Mouse (Mus musculus) megakaryocyte, embryonic 14.5 days (primary cell): ENCODE results near the gene Paqr4.

Experiments used
- FLI1 ChIP-seq: IDR thresholded peaks from 2 replicates; pipeline ENCODE4 v1.6.1; 2012; ENCODE audit warnings: low read length, inconsistent platforms, mixed read lengths
- GATA1 ChIP-seq: IDR thresholded peaks from 3 replicates; pipeline ENCODE4 v1.6.1; 2012; ENCODE audit warnings: mixed read lengths, low read length, inconsistent platforms, borderline replicate concordance

DNA sequence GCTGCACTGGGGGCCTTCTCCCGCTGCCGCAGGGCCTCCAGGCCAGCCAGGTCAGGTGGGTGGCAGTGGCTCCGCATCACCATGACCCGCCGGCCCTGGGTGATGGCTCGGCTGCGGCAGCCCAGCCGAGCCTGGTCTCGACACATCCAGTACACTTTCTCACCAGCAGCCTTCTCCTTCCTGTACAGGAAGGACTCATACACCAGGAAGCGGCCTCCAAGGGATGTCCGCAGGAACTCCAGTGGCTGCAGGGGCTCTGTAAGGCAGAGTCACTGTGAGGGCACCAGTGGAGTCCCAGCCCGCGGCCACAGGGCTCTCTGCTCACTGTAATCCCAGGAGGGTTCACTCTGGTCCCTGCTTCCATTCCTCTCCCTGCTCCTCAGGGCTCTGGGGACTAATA, 15.0 kb upstream of the Paqr4 start:
- TF ChIP-seq GATA1 (no peak), FLI1 (no peak)
